Mouse (Mus musculus): ENCODE data around the gene Wdr61. TPM values are rescaled to one million over a fixed set of nuclear protein-coding genes. Genes with fewer than 3 reads are reported as not detected.

The Wdr61 gene
- total RNA-seq, 2 experiments from 2014 or later = 67.6 to 72.7 TPM

GRCm38 (mm10) chr9:54682846-54683245, 51.5 kb downstream of the Wdr61 start:
- no peak for DNase-seq

- DNase-seq = peak; percentile 81 to 85
Observed at GRCm38 (mm10) chr9:54676531-54676986, 57.8 kb downstream of the Wdr61 start.

- no peak for DNase-seq
Observed at GRCm38 (mm10) chr9:54673887-54674286, 60.4 kb downstream of the Wdr61 start.

- peak; percentile 51 to 54 for DNase-seq
Observed at GRCm38 (mm10) chr9:54671962-54672361, 62.4 kb downstream of the Wdr61 start.

- DNase-seq = no peak
Observed at GRCm38 (mm10) chr9:54668455-54668854, 65.9 kb downstream of the Wdr61 start.

- DNase-seq = no peak
Observed at GRCm38 (mm10) chr9:54666116-54666515, 68.2 kb downstream of the Wdr61 start.

Small RNAs within 50 kb of the gene (microRNA-seq; reads per million reads assigned to microRNA genes)
- not detected for gene Mir5710

Other genes starting within 250 kb of the Wdr61 start
- gene Dmxl2, start 232.9 kb downstream of the Wdr61 start, total RNA-seq (2021) = 10 to 100 TPM; 14.3 to 16.0 TPM
- gene Sh2d7, start 195.5 kb downstream of the Wdr61 start, total RNA-seq (2021) = not detected
- 10 to 100 TPM; 33.7 to 44.0 TPM for gene Cib2, start 174.3 kb downstream of the Wdr61 start, total RNA-seq (2021)
- gene Idh3a, start 148.2 kb downstream of the Wdr61 start, total RNA-seq (2021) = 100 to 1,000 TPM; 269 to 284 TPM
- gene Acsbg1, start 72.6 kb downstream of the Wdr61 start, total RNA-seq (2021) = 100 to 1,000 TPM; 105 to 213 TPM
- gene Dnaja4, start 35.6 kb downstream of the Wdr61 start, total RNA-seq (2021) = 10 to 100 TPM; 17.7 to 24.3 TPM
- gene Crabp1, start 30.2 kb upstream of the Wdr61 start, total RNA-seq (2021) = 1 to 10 TPM; 7.9 to 8.5 TPM
- gene Ireb2, start 129.3 kb upstream of the Wdr61 start, total RNA-seq (2021) = 10 to 100 TPM; 46.3 to 58.4 TPM
- gene Hykk, start 182.8 kb upstream of the Wdr61 start, total RNA-seq (2021) = 1 to 10 TPM; 1.4 to 2.1 TPM
- gene Psma4, start 216.3 kb upstream of the Wdr61 start, total RNA-seq (2021) = 100 to 1,000 TPM; 186 to 193 TPM
- gene AY074887, start 216.5 kb upstream of the Wdr61 start, total RNA-seq (2021) = not detected
- gene Chrna5, start 246.4 kb upstream of the Wdr61 start, total RNA-seq (2021) = under 1 TPM; 0.33 to 0.56 TPM